Mouse (Mus musculus): ENCODE measurements around the gene Aars2.

- TF ChIP-seq CTCF (IDR thresholded peaks at IDR 0.05; ENCODE audit: low read depth) (peak; percentile 9; the same call in 1 of the 2 replicates), EP300 (optimal IDR thresholded peaks at IDR 0.05) (no peak)
Measured at GRCm38 (mm10) chr17:45466701-45467100, 39.9 kb upstream of the Aars2 start.
